Mouse (Mus musculus) kidney, postnatal 0 days (tissue): ENCODE measurements at regions not wholly inside any gene's neighbourhood (a gene's known extent, or its start where the extent isn't known, plus 50 kb on each side); places are given as distances from the start of the nearest gene placed in this dataset.

ENCODE experiments used
- ATAC-seq: fragments of 200-750 bp; cut with Nextera tagmentation; replicated peaks from 2 replicates; pipeline ENCODE4 v1.8.0; 2017; ENCODE audit warnings: low read depth, moderate number of reproducible peaks, moderate TSS enrichment, moderate library complexity; ENCODE audit not compliant: low FRiP score
- DNase-seq: peaks from one replicate; pipeline ENCODE4 v3.0.0-alpha.2; 2016; ENCODE audit warnings: low spot score
- H3K27ac ChIP-seq: fragments of 300-500 bp; sonication (generic); 2 replicates; pipeline ENCODE4 v1.5.1; 2014; ENCODE audit warnings: mild to moderate bottlenecking
- H3K27me3 ChIP-seq: fragments of 300-500 bp; sonication (generic); 2 replicates; pipeline ENCODE4 v1.6.1; 2014; ENCODE audit warnings: low read length, mixed read lengths; ENCODE audit not compliant: insufficient read depth
- H3K36me3 ChIP-seq: fragments of 300-500 bp; sonication (generic); 2 replicates; pipeline ENCODE4 v1.6.1; 2014; ENCODE audit warnings: low read length, mixed read lengths; ENCODE audit not compliant: insufficient read depth
- H3K4me1 ChIP-seq: fragments of 300-500 bp; sonication (generic); replicated peaks from 2 replicates; pipeline ENCODE4 v1.6.1; 2014; ENCODE audit warnings: antibody characterized with exemption, low read length, mixed read lengths; ENCODE audit not compliant: insufficient read depth
- H3K4me2 ChIP-seq: fragments of 300-500 bp; sonication (generic); 2 replicates; pipeline ENCODE4 v1.6.1; 2014; ENCODE audit warnings: mild to moderate bottlenecking, low read length, moderate library complexity, mixed read lengths
- H3K4me3 ChIP-seq: fragments of 300-500 bp; sonication (generic); replicated peaks from 2 replicates; pipeline ENCODE4 v1.5.1; 2014; ENCODE audit warnings: low read depth, low read length
- H3K9ac ChIP-seq: fragments of 300-500 bp; sonication (generic); 2 replicates; pipeline ENCODE4 v1.6.1; 2014; ENCODE audit warnings: low read depth, low read length
- H3K9me3 ChIP-seq: fragments of 300-500 bp; sonication (generic); replicated peaks from 2 replicates; pipeline ENCODE4 v1.6.1; 2016; ENCODE audit warnings: low read length, inconsistent platforms, mixed read lengths
- CTCF ChIP-seq: IDR thresholded peaks from 2 replicates; pipeline ENCODE4 v1.5.1; 2016; ENCODE audit warnings: antibody characterized with exemption, low read depth, mild to moderate bottlenecking, moderate library complexity
- WGBS: fragments of 180-500 bp; shearing (Covaris S2); extraction: QIAGEN DNeasy Blood & Tissue Kit; methylation state at CpG from one replicate; pipeline ENCODE4 v1.1.7; 2014; 5-methylcytosine and 5-hydroxymethylcytosine counted together

GRCm38 (mm10) chr8:53338006-53338405 lies 173.5 kb upstream of the Aga start:
- Histone ChIP-seq H3K4me3 (no peak overlapping the region), H3K27me3 (no peaks in the 10 kb centered on the region), H3K4me1 (no peaks in the 10 kb centered on the region), H3K27ac (no peak overlapping the region), H3K4me2 (no peak overlapping the region), H3K9ac (no peak overlapping the region), H3K36me3 (no peaks in the 10 kb centered on the region), H3K9me3 (no peaks in the 10 kb centered on the region)
- TF ChIP-seq CTCF = no peak
- DNase-seq (no peak), ATAC-seq (no peak)
- WGBS = 86% methylated on average over 2 of the region's 2 CpGs

- Histone ChIP-seq H3K9ac (no peak overlapping the region), H3K36me3 (no peaks in the 10 kb centered on the region), H3K4me3 (no peak overlapping the region), H3K4me2 (no peak overlapping the region), H3K27ac (no peak overlapping the region), H3K27me3 (no peaks in the 10 kb centered on the region), H3K4me1 (no peaks in the 10 kb centered on the region), H3K9me3 (no peaks in the 10 kb centered on the region)
- DNase-seq = no peak
- TF ChIP-seq CTCF = no peak
- ATAC-seq = no peak
- 88% methylated on average over 2 of the region's 2 CpGs for WGBS
Measured at GRCm38 (mm10) chr8:53368640-53369039, 142.9 kb upstream of the Aga start.

GRCm38 (mm10) chr8:53373401-53373800 lies 138.1 kb upstream of the Aga start:
- no peaks in the 10 kb centered on the region for H3K4me1 ChIP-seq
- no peak overlapping the region for H3K27ac ChIP-seq
- DNase-seq (no peak), ATAC-seq (no peak)
- 73% methylated on average over 5 of the region's 5 CpGs for WGBS
- H3K27me3 ChIP-seq = no peaks in the 10 kb centered on the region
- no peak overlapping the region for H3K9ac ChIP-seq
- H3K36me3 ChIP-seq = no peaks in the 10 kb centered on the region
- H3K4me2 ChIP-seq = no peak overlapping the region
- no peak for TF ChIP-seq CTCF
- H3K9me3 ChIP-seq = no peaks in the 10 kb centered on the region
- H3K4me3 ChIP-seq = no peak overlapping the region

- Histone ChIP-seq H3K9ac (no peak overlapping the region), H3K9me3 (no peaks in the 10 kb centered on the region), H3K36me3 (no peaks in the 10 kb centered on the region), H3K27me3 (no peaks in the 10 kb centered on the region), H3K4me1 (no peaks in the 10 kb centered on the region), H3K27ac (no peak overlapping the region), H3K4me3 (no peak overlapping the region), H3K4me2 (no peak overlapping the region)
- peak; percentile 10 for DNase-seq
- WGBS = 64% methylated on average over 3 of the region's 3 CpGs
- no peak for ATAC-seq
- TF ChIP-seq CTCF = peak; percentile 36; the same call in 1 of the 2 replicates
Measured at GRCm38 (mm10) chr8:53412101-53412500, 99.4 kb upstream of the Aga start.

- Histone ChIP-seq H3K27ac (no peak overlapping the region), H3K9me3 (no peaks in the 10 kb centered on the region), H3K36me3 (no peaks in the 10 kb centered on the region), H3K9ac (no peak overlapping the region), H3K4me3 (no peak overlapping the region), H3K27me3 (no peaks in the 10 kb centered on the region), H3K4me2 (no peak overlapping the region), H3K4me1 (no peaks in the 10 kb centered on the region)
- ATAC-seq (no peak), DNase-seq (no peak)
- TF ChIP-seq CTCF = no peak
Measured at GRCm38 (mm10) chr8:53434184-53434583, 77.3 kb upstream of the Aga start.

GRCm38 (mm10) chr8:53435721-53436120 lies 75.8 kb upstream of the Aga start:
- Histone ChIP-seq H3K9ac (no peak overlapping the region), H3K9me3 (no peaks in the 10 kb centered on the region), H3K27me3 (no peaks in the 10 kb centered on the region), H3K4me2 (no peak overlapping the region), H3K27ac (no peak overlapping the region), H3K4me3 (no peak overlapping the region), H3K36me3 (no peaks in the 10 kb centered on the region), H3K4me1 (no peaks in the 10 kb centered on the region)
- ATAC-seq = no peak
- no peak for DNase-seq
- 70% methylated on average over 4 of the region's 4 CpGs for WGBS
- no peak for TF ChIP-seq CTCF

- Histone ChIP-seq H3K27ac (no peak overlapping the region), H3K9me3 (no peaks in the 10 kb centered on the region), H3K36me3 (no peaks in the 10 kb centered on the region), H3K4me1 (no peaks in the 10 kb centered on the region), H3K27me3 (no peaks in the 10 kb centered on the region), H3K4me3 (no peak overlapping the region), H3K4me2 (no peak overlapping the region), H3K9ac (no peak overlapping the region)
- DNase-seq (no peak), ATAC-seq (no peak)
- TF ChIP-seq CTCF = no peak
- WGBS = 74% methylated on average over 8 of the region's 8 CpGs
Measured at GRCm38 (mm10) chr8:53446748-53447355, 64.7 kb upstream of the Aga start.
